Mouse (Mus musculus) right cerebral cortex, postnatal 14 days (tissue): Measurements from ENCODE around the gene AY761185.
"Not testable (repeated sequence)": the region's sequence is repeated elsewhere in the genome, so short reads cannot be mapped to it uniquely, and the experiment has no call there.

Experiments
- DNase-seq: peaks from one replicate; pipeline ENCODE4 v3.0.0; 2022

Gene AY761185

DNA sequence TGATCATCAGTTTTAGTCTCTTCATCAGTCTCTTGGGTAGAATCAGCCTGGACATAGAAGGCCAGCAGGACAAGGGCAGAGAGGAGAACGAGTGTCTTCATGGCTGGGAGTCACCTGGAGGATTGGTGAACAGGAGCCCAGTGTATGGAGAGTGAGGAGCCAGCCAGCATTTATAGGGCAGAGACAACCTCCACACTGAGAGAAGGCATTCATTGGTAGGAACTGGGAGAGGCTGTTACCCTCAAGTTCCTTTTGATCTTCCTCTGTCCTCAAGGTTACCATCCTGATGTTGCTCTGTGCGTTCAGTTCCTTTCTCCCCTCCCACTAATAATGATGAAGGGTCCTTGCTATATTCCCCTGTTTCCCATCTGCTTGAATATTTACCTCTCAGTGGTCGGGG, at the start of gene AY761185:
Gene AY761185 (minus strand): TSS at position 101 of the 400 bp plus-strand sequence.
- no peak for DNase-seq

DNA sequence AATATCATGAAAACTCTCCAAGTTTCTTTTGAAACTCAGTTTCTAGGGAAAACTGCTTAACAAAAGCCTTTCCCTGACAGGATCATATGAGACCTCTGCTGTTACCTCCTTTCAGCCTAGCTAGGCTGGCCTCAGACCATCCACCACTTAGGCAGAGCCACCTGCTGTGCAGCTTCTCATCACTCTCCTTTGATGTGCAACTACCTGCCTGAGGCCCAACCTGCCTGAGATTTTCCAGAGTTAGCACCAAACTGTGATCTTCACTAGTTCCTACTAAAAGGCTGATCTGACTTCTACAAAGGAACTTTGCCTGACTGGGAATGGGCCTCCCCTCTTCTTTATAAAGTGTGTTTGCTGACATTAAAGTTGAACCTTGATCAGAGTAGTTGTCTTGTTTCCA, 49.5 kb upstream of the AY761185 start:
- DNase-seq: not testable (repeated sequence)

DNA sequence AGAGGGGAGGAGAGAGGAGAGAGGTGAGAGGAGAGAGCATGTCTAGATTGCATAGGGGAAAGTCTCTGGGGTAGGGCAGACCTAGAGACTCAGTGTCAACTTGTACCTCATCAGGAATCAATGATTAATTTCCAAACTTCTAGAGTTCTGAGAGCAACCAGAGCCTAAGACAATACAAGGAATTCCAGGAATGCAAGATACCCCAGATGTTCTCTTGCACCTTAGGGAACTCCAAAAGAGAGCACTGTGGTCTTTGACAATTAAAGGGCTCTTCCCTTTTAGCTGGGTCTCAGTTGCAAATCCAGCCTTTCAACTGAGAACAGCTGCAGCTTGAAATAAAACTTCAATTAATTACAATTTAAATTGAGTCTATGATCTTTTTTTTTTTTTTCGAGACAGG, 35.3 kb upstream of the AY761185 start:
- DNase-seq: no peak

DNA sequence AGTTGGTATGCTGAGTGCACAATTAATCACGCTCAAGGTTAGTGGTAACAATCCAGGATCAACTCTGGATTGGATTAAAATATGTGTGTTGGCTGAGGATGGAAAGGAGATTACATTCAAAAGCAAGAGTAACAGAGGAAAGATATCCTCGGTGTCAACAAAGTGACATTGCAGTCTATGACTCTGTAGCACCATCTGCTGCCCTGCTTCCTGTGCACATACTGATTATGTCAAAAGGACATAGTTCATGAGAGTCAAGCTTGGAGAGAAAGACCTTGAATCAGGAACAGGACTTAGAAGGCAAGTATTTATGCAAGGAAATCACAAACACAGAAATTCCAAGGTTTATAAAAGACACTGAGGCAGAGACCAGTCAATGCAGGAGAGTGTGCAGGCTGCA, 20.0 kb upstream of the AY761185 start:
- DNase-seq: no peak

DNA sequence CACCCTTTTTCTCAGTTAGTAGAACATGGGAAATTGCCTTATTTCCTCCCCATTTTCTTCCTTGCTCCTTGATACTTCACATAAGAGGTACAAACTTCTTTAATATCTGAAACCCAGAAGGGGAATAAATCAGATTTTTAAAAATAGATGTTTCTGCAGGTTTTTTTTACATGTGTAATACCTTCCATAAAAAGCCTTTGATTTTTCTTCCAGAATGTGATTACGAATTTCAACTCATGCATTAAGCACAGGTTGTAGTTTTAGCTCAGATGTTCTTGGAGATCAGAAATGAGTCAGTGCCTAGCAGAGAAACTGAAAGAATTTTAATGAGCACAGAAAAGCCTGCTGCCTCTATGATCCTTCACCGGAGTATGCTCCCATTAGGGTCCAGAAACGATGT, 22.5 kb downstream of the AY761185 start, which contains the start of gene Gm6040:
Gene Gm6040 (minus strand): TSS at position 101 of the 400 bp plus-strand sequence.
- no peak for DNase-seq

DNA sequence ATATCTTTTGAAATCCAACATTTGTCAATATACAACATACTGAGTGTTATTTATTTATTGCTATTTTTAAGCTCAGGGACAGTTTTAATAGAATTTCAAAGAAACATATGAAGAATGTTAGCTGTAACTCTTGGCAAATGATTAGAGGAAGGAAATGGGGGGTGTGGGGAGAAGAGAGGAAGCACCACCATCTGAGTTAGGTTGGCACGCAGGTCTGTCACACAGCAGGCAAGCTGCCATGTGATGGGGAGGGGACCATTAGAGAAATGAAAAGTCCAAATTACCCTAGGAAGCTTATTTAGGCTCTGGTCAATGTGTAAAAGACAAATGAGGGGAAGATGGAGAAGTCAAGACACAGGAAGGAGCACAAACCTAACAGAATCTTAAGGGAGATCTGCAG, 32.2 kb downstream of the AY761185 start:
- DNase-seq: no peak

DNA sequence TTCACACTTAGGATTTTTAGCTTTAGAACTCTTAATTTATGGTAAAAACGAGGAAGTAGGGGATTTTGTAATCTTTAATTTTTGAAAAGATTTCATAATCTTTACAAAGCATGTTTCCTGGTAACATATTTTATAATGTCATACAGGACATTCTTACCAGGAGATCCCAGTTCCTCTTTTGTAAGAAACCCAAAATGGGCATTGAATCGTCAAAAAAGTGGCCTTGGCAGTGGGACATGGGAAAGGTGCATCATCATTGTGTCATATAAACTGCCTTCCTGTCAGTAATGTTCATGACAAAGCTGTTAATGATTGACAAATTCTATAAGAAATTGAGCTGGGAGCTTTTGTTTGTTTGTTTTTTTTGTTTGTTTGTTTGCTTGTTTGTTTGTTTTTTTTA, 36.3 kb downstream of the AY761185 start:
- DNase-seq: no peak

DNA sequence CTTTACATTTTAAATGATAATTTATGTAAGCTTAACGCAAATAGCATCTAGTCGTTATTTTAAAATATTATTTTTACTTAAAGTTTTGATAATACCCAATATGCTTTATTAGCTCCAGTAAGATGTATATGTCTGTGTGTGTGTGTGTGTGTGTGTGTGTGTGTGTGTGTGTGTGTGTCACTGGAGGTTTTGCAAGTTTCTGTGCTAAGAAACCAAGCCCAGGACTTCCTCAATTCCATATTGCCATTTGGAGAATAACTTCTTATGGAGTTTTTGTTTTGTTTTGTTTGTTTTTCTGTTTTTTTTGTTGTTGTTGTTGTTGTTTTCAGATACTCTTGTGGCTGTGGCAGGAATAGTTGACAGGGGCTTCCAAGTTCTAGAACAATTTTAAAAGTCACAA, 37.4 kb downstream of the AY761185 start:
- DNase-seq: no peak

DNA sequence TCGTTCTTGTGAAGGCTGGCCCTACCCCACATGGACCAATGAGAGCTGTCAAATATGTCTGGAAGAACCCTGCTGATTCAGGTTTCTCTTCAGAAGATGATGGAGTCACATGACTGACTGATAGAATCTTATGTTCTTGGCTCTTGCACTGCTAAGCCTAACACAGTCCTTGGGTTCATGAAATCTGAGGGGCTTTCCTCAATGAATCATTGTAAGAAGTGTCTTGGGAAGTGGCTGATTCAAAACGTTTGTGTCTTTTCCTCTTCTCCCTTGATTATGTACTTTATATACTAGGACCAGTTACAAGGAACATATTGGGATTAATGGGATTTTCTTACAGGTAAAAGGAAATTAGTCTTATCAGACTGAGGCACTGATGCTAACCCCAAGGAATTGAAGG, 42.0 kb downstream of the AY761185 start, which contains the start of gene Gm15056:
Gene Gm15056 (minus strand): TSS at position 101 of the 400 bp plus-strand sequence.
- no peak for DNase-seq
